Mouse (Mus musculus) CH12.LX (cell line): Measurements from ENCODE around the gene Gm7233. TPM values are rescaled to one million over a fixed set of nuclear protein-coding genes. Genes with fewer than 3 reads are reported as not detected.

Experiments
- polyA plus RNA-seq: library from polyadenylated mRNA; unstranded; fragments of >175 nt; gene quantifications from 2 replicates; pipeline ENCODE4 v1.2.1, GENCODE M21; 2012; ENCODE audit warnings: low read depth; ENCODE audit not compliant: insufficient read length
- total RNA-seq, 2 experiments: library from RNA; depleted of rRNA; stranded (reverse); fragments of 300-350 nt in 1 of 2; fragments of >200 nt in 1 of 2; gene quantifications; 2 replicates each; pipeline ENCODE4 v1.2.3; 2012 to 2014

Gm7233 gene
- total and polyA plus RNA-seq, 3 experiments = not detected

Other genes with a start within 250 kb of the Gm7233 start
- not detected in 2 replicates for gene Gm8082, start 186.2 kb upstream of the Gm7233 start, total RNA-seq (2012; rRNA removed)
- not detected in 2 replicates for gene Gm8082, start 186.2 kb upstream of the Gm7233 start, total RNA-seq (2014; rRNA removed)
- not detected in 2 replicates for gene Gm8082, start 186.2 kb upstream of the Gm7233 start, polyA plus RNA-seq
- gene Gm10376, start 164.2 kb upstream of the Gm7233 start, total RNA-seq (2012; rRNA removed) = not detected in 2 replicates
- gene Gm10376, start 164.2 kb upstream of the Gm7233 start, total RNA-seq (2014; rRNA removed) = not detected in 2 replicates
- gene Gm10376, start 164.2 kb upstream of the Gm7233 start, polyA plus RNA-seq = not detected in 2 replicates
- not detected in 2 replicates for gene Gm8094, start 103.2 kb upstream of the Gm7233 start, total RNA-seq (2012; rRNA removed)
- gene Gm8094, start 103.2 kb upstream of the Gm7233 start, total RNA-seq (2014; rRNA removed) = not detected in 2 replicates
- gene Gm8094, start 103.2 kb upstream of the Gm7233 start, polyA plus RNA-seq = not detected in 2 replicates
- gene Gm8104, start 79.3 kb upstream of the Gm7233 start, total RNA-seq (2012; rRNA removed) = not detected in 2 replicates
- gene Gm8104, start 79.3 kb upstream of the Gm7233 start, total RNA-seq (2014; rRNA removed) = not detected in 2 replicates
- gene Gm8104, start 79.3 kb upstream of the Gm7233 start, polyA plus RNA-seq = not detected in 2 replicates
- gene Gm8122, start 55.4 kb downstream of the Gm7233 start, total RNA-seq (2012; rRNA removed) = not detected in 2 replicates
- not detected in 2 replicates for gene Gm8122, start 55.4 kb downstream of the Gm7233 start, total RNA-seq (2014; rRNA removed)
- not detected in 2 replicates for gene Gm8122, start 55.4 kb downstream of the Gm7233 start, polyA plus RNA-seq
- 0.08 TPM in 1 of 2 replicates, not detected in the other for gene Gm8126, start 78.8 kb downstream of the Gm7233 start, total RNA-seq (2012; rRNA removed)
- 0.12 TPM in 1 of 2 replicates, not detected in the other for gene Gm8126, start 78.8 kb downstream of the Gm7233 start, total RNA-seq (2014; rRNA removed)
- gene Gm8126, start 78.8 kb downstream of the Gm7233 start, polyA plus RNA-seq = not detected in 2 replicates
- gene Gm9732, start 95.2 kb downstream of the Gm7233 start, total RNA-seq (2012; rRNA removed) = 4.5 and 7.7 TPM in 2 replicates
- 9.9 and 12.8 TPM in 2 replicates for gene Gm9732, start 95.2 kb downstream of the Gm7233 start, total RNA-seq (2014; rRNA removed)
- gene Gm9732, start 95.2 kb downstream of the Gm7233 start, polyA plus RNA-seq = 4.3 and 4.6 TPM in 2 replicates
- not detected in 2 replicates for gene Gm8127, start 114.0 kb downstream of the Gm7233 start, total RNA-seq (2012; rRNA removed)
- not detected in 2 replicates for gene Gm8127, start 114.0 kb downstream of the Gm7233 start, total RNA-seq (2014; rRNA removed)
- gene Gm8127, start 114.0 kb downstream of the Gm7233 start, polyA plus RNA-seq = not detected in 2 replicates
- gene 1700001F09Rik, start 167.9 kb downstream of the Gm7233 start, total RNA-seq (2012; rRNA removed) = not detected in 2 replicates
- gene 1700001F09Rik, start 167.9 kb downstream of the Gm7233 start, total RNA-seq (2014; rRNA removed) = not detected in 2 replicates
- gene 1700001F09Rik, start 167.9 kb downstream of the Gm7233 start, polyA plus RNA-seq = not detected in 2 replicates
- gene Gm8138, start 236.5 kb downstream of the Gm7233 start, total RNA-seq (2012; rRNA removed) = not detected in 2 replicates
- not detected in 2 replicates for gene Gm8138, start 236.5 kb downstream of the Gm7233 start, total RNA-seq (2014; rRNA removed)
- gene Gm8138, start 236.5 kb downstream of the Gm7233 start, polyA plus RNA-seq = not detected in 2 replicates